Mouse (Mus musculus): Measurements from ENCODE around the gene Otulinl. TPM values are rescaled to one million over a fixed set of nuclear protein-coding genes. Genes with fewer than 3 reads are reported as not detected.

The Otulinl gene
- polyA plus RNA-seq, 1 experiment: 6.7 TPM

DNA sequence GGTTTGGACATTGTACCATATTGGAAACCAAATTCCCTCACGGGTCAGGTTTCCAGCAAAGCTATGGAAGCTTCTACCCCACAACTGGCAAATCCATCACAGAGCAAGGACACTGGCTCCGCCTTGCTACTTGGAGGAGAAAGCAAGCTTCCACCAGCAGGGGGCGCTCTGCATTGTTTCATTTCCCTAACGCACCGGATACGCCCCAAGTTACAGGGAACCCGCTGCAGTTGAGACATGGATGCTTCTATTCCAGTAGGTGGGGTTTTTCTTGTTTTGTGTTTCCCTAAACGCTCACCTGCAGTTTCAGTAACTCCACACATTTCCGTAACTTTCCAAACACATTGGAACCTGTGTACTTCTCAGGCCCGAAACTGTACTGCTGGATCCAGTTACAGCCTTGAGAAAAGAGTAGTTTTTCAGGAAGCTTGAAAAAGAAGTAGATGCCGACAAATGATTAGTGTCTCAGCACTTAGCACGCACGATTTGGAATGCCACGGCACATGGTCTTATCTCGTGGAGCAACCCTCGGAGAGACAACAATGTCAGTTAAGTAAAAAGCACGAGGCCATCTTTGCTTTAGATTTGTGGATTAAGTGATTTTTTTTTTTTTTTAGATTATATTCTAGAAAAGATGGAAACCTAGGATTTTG, 21.7 kb downstream of the Otulinl start:
- WGBS: 40% methylated on average over 17 of the region's 17 CpGs

DNA sequence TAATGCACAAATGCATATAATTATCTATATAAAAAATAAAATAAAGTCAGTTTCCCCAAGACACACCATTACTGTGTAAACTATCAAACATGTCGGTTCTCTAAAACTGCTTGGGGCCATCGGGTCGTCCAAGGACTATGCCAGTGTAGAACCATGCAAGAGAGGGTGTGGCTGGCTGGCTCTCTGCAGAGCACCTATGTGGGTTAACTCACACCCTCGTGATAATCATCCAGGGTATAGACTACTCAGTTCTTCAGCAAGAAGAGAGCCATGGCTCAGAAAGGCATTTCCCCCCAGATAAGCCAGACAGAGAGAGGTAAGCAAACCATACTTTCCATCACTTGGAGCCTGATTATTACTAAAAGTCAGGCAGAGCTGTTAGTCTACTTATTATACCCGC, 22.2 kb downstream of the Otulinl start:
- 79% methylated on average over 5 of the region's 5 CpGs for WGBS
- no peak for DNase-seq (ENCODE audit: low read depth, low spot score)

More for the DNA sequence above, 21.7 kb downstream of the Otulinl start:
- peak; percentile 29 for DNase-seq (ENCODE audit: low read depth, low spot score)

DNA sequence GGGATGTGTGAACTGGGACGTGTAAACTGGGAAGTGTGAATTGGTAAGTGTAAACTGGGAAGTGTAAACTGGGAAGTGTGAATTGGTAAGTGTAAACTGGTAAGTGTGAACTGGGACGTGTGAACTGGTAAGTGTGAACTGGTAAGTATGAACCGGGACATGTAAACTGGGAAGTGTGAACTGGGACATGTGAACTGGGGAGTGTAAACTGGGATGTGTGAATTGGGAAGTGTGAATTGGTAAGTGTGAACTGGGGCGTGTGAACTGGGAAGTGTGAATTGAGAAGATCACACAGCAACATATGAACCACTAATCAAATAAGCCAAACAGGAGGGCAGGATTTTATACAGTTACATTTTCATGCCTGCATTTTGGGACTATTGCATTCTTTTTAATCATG, 23.0 kb downstream of the Otulinl start:
- 84% methylated on average over 4 of the region's 4 CpGs for WGBS
- DNase-seq (ENCODE audit: low read depth, low spot score): no peak

DNA sequence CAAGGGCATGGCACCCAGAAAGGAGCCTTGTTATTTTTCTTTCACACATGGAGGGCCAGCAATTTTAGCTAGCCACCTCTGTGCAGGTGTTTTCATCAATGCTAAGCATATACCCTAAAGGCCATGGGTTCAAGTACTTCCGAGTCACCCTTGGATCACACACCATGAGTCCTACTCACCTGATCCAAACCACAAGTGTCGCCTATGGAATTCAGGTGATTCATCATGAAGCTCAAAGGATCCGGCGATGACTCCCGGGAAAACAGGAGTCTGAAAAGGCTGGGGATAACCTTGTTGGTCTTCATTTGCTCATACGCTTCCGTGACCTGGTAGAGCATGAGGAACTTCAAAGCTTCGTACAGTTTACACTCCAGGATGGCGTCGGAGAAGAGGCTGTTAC, 23.5 kb downstream of the Otulinl start:
- DNase-seq (ENCODE audit: low read depth, low spot score): no peak
- 97% methylated on average over 10 of the region's 10 CpGs for WGBS

DNA sequence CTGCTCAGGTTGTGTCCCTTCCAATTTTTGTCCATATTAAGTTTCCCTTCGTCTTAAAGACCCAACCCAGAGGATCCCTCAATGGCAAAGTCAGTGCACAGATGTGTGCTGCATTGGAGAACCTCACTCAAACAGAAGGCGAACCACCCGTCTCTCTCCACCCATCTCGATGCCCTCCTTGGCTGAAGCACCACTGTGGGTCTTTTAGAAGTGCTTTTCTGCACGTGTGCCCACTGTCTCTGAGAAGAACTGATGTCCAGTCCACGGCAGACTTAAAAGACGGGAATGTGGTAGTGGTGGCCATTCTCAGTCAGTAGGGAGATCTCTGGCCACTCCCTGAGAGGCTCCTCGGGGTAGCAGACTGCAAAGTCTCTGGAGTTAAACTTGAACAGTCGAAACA, 24.8 kb downstream of the Otulinl start:
- no peak for DNase-seq (ENCODE audit: low read depth, low spot score)
- WGBS: 76% methylated on average over 9 of the region's 9 CpGs

DNA sequence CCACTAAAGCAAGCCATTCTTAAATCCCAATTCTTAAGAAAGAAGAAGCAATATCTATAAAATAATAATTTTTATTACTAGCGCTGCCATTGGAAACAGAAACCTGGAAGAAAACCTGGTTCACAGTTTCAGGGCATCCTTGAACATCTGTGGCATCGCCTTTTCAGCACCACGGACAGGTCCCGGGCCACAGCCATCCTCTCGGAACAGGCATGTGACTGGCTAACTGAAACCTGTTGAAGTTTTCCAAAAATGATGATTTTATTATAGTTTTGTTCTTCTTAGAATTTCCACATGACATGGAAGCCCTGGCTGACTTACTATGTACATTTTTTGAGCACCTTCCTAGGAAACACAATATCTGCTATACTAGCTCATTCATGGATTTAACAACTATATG, 26.4 kb downstream of the Otulinl start:
- no peak for DNase-seq (ENCODE audit: low read depth, low spot score)
- WGBS: 20% methylated on average over 5 of the region's 5 CpGs

DNA sequence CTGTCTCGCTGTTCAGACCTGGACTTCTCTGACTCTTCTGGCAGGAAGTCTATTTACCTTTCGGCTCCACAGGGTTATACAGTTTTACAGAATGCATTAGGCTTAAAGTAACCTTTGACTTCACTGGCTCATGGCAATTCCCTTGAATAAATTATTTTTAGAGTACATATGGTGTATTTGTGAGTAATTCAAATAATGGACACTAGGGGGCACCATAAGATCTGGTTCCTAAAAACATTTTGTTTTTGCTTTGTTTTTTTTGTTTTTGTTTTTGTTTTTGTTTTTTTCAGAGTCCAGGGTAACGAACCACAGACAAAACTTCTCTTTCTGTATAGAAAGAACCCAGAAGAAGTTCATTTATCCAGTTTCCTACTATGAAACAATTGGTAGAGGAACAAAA, 33.7 kb downstream of the Otulinl start:
- DNase-seq (ENCODE audit: low read depth, low spot score): no peak
- 31% methylated on average over 3 of the region's 3 CpGs for WGBS

DNA sequence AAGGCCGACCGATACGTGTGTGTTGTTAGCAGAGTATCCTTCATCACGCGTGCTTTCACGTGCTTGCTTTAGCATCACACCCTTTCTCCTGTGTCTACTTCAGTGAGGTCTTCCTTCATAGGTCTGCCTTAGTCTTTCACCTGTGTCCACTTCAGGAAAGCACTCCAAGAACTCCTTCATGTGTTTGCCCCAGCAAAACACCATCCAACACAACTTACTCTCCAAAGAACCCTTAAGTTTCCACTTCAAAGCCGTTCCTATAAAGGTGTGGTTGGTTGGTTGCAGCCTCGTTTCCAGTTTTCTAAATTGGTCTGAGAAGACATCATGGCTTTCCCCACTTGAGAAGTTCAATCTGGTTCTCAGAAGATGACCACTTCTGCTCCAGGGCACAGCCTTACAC, 34.7 kb downstream of the Otulinl start:
- no peak for DNase-seq (ENCODE audit: low read depth, low spot score)

DNA sequence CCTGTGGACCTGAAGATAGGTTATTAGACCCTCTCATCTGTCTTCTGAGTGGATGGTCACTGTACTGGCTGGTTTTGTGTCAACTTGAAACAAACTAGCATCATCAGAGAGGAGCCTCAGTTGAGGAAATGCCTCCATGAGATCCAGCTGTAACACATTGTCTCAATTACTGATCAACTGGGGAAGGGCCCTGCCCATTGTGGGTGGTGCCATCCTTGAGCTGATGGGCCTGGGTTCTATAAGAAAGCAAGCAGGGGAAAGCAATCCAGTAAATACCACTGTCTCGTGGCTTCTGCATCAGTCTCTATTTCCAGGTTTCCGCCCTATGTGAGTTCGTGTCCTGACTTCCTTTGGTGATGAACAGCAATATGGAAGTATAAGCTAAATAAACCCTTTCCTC, 36.1 kb downstream of the Otulinl start:
- WGBS: 78% methylated on average over 3 of the region's 3 CpGs
- DNase-seq (ENCODE audit: low read depth, low spot score): no peak

More for the DNA sequence above, 34.7 kb downstream of the Otulinl start:
- WGBS: 92% methylated on average over 8 of the region's 8 CpGs

DNA sequence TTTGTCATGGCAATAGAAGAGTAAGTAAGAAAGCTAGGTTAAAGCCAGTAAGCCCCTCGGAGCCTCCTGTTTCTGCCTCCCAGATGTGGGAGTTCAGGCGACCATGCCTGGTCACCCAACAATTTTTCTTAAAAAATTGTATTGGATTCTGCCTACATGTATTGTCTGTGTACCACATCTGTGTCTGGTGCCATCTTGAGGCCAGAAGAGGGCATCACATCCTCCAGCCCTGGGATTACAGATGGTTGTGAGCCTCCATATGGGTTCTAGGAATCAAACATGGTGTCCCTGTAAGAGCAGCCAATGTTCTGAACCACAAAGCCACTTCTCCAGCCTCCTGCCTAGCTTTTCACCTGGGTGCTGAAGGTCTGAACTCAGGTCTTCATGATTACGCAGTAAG, 38.5 kb downstream of the Otulinl start:
- no peak for DNase-seq (ENCODE audit: low read depth, low spot score)
- 92% methylated on average over 3 of the region's 3 CpGs for WGBS

DNA sequence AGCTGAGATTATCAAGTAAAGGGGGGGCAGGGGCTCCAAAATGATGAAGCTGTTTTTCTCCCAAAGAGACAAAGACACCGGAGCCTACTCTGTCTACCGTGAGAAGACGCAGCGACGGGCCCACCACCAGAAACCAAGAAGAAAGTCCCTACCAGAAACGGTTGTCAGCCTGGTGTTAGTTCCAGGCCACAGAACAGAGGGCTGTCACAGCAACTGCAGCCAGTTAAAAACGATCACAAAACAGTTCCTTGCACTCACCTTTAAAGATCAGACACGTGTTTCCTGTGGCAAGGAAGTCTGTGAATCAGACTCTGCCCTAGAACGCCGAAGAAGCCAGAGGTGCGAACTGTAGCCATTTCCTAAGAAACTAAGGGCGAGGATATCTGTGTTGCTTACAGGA, 40.2 kb downstream of the Otulinl start:
- no peak for DNase-seq (ENCODE audit: low read depth, low spot score)
- 62% methylated on average over 12 of the region's 12 CpGs for WGBS

DNA sequence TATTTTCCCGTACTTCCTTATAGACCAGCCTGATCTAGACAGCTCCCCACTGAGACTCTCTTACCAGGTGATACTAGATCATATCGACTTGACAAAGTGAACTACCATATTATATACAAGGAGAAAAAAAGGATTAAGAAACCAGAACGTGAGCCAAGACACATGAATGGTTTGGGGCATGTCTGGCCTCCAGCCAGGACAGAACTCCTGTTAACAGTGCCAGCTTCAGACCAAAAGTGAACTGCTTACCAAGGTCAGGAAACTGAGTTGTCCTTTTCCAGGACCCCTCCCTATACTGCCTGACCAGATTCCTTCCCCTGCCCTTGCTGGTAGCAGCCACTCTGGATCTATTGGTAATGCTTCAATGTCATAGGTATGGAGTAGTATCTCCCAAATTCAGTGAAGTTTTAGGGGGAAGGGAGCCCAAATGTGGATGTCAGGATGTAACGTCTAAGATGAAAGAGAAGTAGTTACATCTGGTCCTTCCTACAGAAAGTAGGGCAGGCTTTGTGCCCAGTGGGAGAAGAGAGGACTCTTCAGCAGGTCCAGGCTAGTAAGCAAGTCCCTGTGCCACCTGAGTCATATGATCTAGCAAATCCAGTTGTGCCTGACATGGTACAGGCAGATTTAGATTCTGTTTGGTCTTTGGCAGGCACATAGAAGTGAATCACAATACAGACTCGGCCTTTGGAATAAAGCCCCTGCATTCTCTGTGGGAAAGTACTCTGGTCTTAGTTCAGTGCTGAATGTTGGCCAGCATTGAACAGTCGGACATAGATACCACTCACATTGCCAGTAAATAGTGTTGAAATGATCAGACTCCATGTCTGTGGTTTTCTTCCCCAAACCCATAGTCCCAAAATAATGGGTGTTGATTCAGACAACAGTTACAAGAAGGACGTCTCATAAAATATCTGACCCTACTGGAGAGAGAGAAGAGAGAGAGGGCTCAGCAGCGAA, 47.2 kb downstream of the Otulinl start:
- WGBS: 67% methylated on average over 8 of the region's 8 CpGs
- no peak for DNase-seq (ENCODE audit: low read depth, low spot score)

DNA sequence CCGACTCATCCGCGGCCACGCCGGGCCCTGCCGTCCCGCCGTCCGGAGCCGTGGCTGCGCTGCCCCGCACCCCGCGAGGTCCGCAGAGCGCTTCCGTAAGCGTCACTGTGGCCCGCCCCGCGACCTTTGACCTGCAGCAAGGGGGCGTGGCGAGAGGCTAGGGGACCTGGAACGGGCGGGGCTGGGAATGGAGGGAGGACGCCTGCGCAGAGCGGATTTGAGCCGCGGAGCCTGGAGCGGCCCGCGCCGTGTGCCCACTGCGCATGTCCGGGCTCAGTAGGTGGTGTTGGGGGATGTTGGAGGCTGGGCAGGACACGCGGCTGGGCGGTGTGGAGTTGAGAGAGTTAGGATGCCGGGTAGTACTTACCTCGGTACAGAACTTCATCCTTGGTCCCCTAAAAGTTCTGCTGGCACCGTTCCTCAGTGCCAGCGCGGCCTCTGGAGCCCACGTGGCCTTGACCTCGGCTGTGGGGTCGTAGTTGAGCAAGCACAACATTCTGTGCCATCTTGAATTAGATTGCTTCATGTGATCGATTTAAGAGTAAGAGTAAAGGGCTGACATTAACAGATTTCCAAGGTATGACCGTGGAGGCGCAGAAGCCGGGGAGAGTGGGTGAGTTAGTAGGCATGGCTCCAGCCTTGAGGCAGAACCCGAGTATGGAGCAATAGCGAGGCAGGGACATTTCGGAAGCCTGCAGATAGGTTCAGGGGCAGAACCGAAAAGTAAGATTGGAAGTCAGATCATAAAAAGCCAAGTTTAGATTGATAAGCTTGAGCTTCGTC, 50.6 kb downstream of the Otulinl start, which contains the start of gene Otulin:
Gene Otulin (minus strand): TSS at position 93 of the 783 bp plus-strand sequence.
- WGBS: 8% methylated on average over 56 of the region's 56 CpGs
- DNase-seq (ENCODE audit: low read depth, low spot score): peak; percentile 92

DNA sequence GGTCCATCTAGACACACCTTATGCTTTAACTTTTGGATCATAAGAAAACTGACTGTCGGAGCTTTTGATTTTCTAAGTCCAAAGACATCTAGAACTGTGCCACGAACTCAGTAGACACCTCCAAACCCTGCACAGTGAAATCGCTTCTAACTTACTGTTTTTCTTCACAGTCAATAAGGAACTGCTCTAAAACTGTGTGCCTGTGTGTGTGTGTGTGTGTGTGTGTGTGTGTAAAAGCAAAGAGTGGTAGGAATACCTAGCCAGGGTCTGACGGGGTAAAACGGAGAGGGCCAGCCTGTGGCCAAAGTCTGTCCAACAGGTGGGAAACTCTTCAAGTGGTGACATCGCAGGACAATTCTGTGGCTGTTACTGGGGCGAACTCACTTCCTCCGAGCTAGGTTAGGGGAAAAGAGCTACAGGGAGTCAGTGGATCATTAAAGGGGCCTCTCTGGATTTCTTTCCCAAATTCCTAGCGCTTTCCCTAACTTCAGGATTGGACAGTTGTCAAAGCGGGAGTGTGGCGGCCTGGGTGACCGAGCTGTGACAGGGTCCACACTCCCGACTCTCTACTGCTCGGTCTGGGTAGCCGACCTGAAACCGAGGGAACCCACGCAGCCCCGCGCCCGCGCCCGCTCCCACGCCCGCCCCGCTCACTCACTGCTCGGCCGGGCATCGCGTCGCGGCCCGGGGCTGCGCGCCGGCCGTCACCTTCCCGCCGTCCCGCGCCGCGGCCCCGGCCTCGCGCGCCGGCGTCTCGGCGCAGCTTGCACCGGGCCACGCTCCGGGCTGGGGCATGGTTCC, 51.4 kb downstream of the Otulinl start:
- DNase-seq (ENCODE audit: low read depth, low spot score): no peak
- WGBS: under 1% methylated on average over 53 of the region's 53 CpGs

DNA sequence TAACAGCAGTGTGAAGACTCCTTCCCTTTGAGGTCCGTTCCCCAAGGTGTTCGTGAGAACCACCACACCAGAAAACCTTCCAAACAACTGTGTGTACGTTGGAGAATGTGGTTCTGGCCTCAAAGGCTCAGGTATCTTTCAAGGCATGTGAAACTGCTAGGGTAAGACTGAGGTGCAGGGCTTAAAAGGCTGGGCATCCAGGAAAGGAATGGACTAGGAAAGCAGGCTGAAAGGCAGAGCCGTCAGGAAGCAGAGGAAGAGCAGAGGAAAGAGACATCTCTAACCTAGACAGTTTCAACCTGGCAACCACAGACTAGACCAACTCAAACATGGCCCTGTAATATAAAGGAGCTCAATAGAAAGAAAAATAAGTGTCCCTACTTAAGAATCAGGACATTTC, 52.3 kb downstream of the Otulinl start:
- DNase-seq (ENCODE audit: low read depth, low spot score): no peak
- WGBS: 51% methylated on average over 4 of the region's 4 CpGs

DNA sequence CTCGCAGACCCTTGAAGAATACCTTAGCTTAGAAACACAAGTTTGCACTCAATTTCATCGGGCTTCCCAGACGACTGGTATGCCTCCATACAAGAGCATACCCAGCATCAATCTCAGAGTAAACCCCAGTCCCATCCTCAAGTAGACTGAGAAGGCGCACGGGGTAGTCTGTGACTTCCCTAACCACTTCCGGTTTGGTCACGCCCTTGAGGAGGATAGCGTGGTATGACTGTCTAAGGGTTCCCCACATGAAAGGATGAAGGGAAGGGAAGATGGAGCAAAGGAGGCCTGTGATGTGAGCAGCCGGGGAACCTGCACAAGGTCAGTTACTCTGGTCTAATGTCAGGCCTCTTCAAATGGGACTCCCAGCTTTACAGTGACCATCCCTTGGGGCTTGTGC, 53.6 kb downstream of the Otulinl start:
- 76% methylated on average over 9 of the region's 9 CpGs for WGBS
- no peak for DNase-seq (ENCODE audit: low read depth, low spot score)

DNA sequence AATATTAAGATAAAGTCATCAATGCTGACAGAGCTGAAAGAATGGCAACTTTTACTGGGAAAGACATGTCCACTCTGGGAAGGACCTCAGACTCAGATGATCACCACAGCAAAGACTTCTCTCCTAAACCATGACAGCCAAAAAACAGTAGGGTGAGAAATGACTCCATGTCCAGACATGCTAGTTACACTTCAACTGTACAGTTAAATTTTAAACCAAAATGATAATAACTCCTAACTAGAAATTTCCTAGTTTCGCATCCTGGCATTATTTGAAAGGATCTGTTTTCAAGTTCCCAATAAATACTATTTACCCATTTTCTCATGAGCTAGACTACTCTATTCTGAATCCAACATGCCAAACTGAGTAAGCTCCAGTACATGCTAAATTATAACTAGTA, 55.1 kb downstream of the Otulinl start:
- WGBS: 36% methylated on average over 1 of the region's 1 CpGs
- no peak for DNase-seq (ENCODE audit: low read depth, low spot score)

DNA sequence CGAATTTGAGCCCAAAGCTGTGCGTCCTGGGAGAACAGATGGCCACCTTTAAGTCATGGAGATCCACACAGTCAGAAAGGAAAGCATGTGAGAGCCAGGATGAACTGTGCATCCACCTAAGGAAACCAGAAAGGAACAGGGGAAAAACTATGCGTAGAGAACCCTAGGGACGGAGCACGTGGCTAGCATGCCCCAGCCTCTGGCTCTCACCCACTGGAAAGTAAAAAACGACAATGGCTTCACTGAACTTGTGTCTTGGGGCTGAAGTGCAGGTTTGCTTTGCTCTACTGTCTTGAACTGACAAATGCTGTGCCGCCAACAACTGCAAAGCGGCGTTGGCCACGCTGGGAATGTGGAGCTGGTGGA, 55.5 kb downstream of the Otulinl start:
- DNase-seq (ENCODE audit: low read depth, low spot score): no peak
- WGBS: 85% methylated on average over 10 of the region's 10 CpGs

Measured in large intestine, adult 2 months (tissue).